Mouse (Mus musculus) C2C12 (cell line): ENCODE data around the gene Zgpat.

Source experiments
- CTCF ChIP-seq: IDR thresholded peaks from one replicate; pipeline ENCODE4 v1.5.1; 2011; ENCODE audit not compliant: control insufficient read depth, insufficient read depth, insufficient read length
- MYOD1 ChIP-seq: IDR thresholded peaks from one replicate; pipeline ENCODE4 v1.6.1; 2011; ENCODE audit warnings: low read depth; ENCODE audit not compliant: control insufficient read depth, insufficient read length
- MYOG ChIP-seq: IDR thresholded peaks from one replicate; pipeline ENCODE4 v1.6.1; 2011; ENCODE audit not compliant: control insufficient read depth, insufficient read length; ENCODE audit errors: extremely low read depth

DNA sequence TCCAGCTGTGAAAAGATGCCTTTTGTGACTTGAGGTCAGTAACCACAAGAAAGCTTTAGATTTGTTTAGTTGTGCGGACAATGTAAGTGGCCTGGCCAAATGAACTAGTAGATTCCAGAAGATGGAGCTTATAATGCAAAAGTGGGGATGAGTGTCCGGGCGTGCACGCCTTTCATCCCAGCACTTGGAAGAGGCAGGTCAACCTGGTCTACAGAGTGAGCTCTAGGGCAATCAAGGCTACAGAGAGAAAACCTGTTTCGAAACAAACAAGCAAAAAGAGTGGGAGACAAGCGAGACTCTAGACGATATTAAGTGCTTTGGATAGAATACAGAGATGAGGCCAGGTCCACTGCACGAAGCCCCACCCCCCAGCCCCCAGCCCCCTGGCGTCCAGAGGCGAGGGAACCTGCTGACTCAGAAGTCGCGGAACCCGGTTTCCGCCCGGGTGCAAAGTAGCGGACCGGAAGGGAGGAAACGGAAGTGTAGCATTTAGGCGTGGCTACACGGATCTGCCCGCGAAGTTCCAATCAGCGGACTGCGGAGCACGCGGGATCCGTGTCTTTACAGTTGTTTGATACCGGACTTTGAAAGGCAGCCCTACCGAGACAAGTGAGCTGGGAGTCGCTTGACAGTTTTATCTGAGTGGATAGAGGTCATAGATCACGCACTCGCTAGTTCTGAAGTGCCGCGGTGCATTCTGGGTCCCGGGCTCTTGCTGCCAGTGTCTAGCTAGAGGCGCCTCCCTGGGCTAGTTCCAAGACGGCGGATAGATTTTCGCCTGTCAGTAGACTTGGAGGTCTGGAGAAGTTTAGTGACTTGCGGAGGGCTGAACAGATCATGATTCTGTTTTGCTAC lies 45.3 kb upstream of the Zgpat start, which contains the start of gene Rtel1:
- TF ChIP-seq CTCF (no peak), MYOD1 (no peak), MYOG (no peak)
